In genomic region chr5:65535457-65536067, GRCm38 (mm10) we compare ENCODE assay signal across 9 mouse cellular contexts. TPM values are rescaled to one million over a fixed set of nuclear protein-coding genes. Genes with fewer than 3 reads are reported as not detected.
DNase-seq lines count a peak whose midpoint lies in the region; ATAC-seq and TF ChIP-seq lines count a peak whose summit lies in the region.
"Had no signal": no experiment of that assay in that cellular context is flagged by ENCODE, and none has a peak within 500 bp of the region (broad histone marks: within the 10 kb centered on the region; RNA-seq: fewer than 3 reads in every experiment).

No protein-coding gene starts in this region.

- peak; percentile 14 for ATAC-seq in Patski

- CTCF ChIA-PET in Patski (lab: Charles Lee) = interaction anchor here (0.7 to 3.0 kb wide), 19 partner anchors 8 to 400 kb away, joined by 3 to 22 read pairs (median 3); no protein-coding TSS in a partner anchor

- peak; percentile 6 to 9 for DNase-seq in gastrocnemius, adult 8-10 months (ENCODE audit: low spot score in 2 of 2)
- no peak for DNase-seq in gastrocnemius, postnatal 14 days
- peak; percentile 84 for DNase-seq in 3T3-L1 (ENCODE audit: low read depth, low spot score)
- DNase-seq in Patski (ENCODE audit: low read depth, low spot score) = no peak
- DNase-seq in embryo, embryonic 11 days = peak; percentile 68
- DNase-seq in liver = peak; percentile 15
- DNase-seq in retina, adult 2 months (ENCODE audit: low read depth, low spot score) = peak; percentile 16
- no peak for DNase-seq in urinary bladder, adult 18-20 months (ENCODE audit: low spot score in 2 of 2)

- peak; percentile 77 for TF ChIP-seq CTCF in Patski (IDR thresholded peaks at IDR 0.05)

- POLR2A ChIA-PET in Patski (lab: Charles Lee) = interaction anchor here (0.6 to 1.2 kb wide), 2 partner anchors 33 to 59 kb away, joined by 5 to 6 read pairs; no protein-coding TSS in a partner anchor

- in situ Hi-C loops in Patski (cut with MboI; ENCODE audit: low pct_unique_long_range_greater_than_20kb) = loop anchor here (25.0 kb wide), 1 partner anchor 152 kb away; the partner anchor contains the start of gene Pds5a

- intact Hi-C loops in gastrocnemius, postnatal 14 days (cut with DNase I; ENCODE audit: low total_unique reads) = loop anchor here (5.0 to 10.0 kb wide), 2 partner anchors 89 to 162 kb away; partner anchors contain the start of gene Pds5a

- H3K27me3 ChIP-seq in Patski = no peaks in the 10 kb centered on the region

RNA-seq across cellular contexts. Expression of gene Smim14, which starts 1.4 kb away (rescaled TPM):
- 10 to 100 TPM; 29.1 to 34.4 (median 30.4) TPM for total RNA-seq in gastrocnemius, adult 8-10 months (2022)
- total RNA-seq in gastrocnemius, postnatal 14 days (2021) = 10 to 100 TPM; 34.7 to 39.4 TPM
- 122 TPM for polyA plus RNA-seq in Patski (2021)

RNA-seq across cellular contexts. Expression of gene Ube2k, which starts 1.5 kb away (rescaled TPM):
- total RNA-seq in gastrocnemius, adult 8-10 months (2022) = 10 to 100 TPM; 47.2 to 60.8 (median 55.1) TPM
- 10 to 100 TPM; 60.9 to 61.8 TPM for total RNA-seq in gastrocnemius, postnatal 14 days (2021)
- polyA plus RNA-seq in Patski (2021) = 130 TPM

RNA-seq across cellular contexts. Expression of gene Gm43552, which starts 42.9 kb away (rescaled TPM):
- 1 to 10 TPM in 2 of 4 experiments, not detected in 2; 1.4 to 6.5 TPM for total RNA-seq in gastrocnemius, adult 8-10 months (2022)
- total RNA-seq in gastrocnemius, postnatal 14 days (2021) = 1 to 10 TPM in 1 of 2 experiments, not detected in 1; 3.1 TPM
- not detected for polyA plus RNA-seq in Patski (2021)
- total RNA-seq: left cerebral cortex, postnatal 10 days had no signal

Comparison
In these comparisons a context has a peak if more than half of its experiments do, and no peak if none do; other contexts are left out.
1. DNase-seq: peak in gastrocnemius, adult 8-10 months (2 of 2), 3T3-L1 (single experiment), embryo, embryonic 11 days (single experiment), liver (single experiment) and retina, adult 2 months (single experiment); none in gastrocnemius, postnatal 14 days (single experiment), Patski (single experiment) and urinary bladder, adult 18-20 months (0 of 2).